Mouse (Mus musculus) neural tube, embryonic 14.5 days (tissue): ENCODE results near the gene Ddc. TPM values are rescaled to one million over a fixed set of nuclear protein-coding genes. Genes with fewer than 3 reads are reported as not detected.

Source experiments
- ATAC-seq: fragments of 200-750 bp; cut with Nextera tagmentation; 2 replicates; pipeline ENCODE4 v1.8.0; 2017; ENCODE audit warnings: low read depth, mild to moderate bottlenecking, moderate TSS enrichment, moderate library complexity
- H3K27ac ChIP-seq: fragments of 300-500 bp; sonication (generic); 2 replicates; pipeline ENCODE4 v1.5.1; 2014; ENCODE audit warnings: low read depth, mild to moderate bottlenecking, control low read depth, low read length, moderate library complexity, mixed read lengths
- H3K27me3 ChIP-seq: fragments of 300-500 bp; sonication (generic); 2 replicates; pipeline ENCODE4 v1.6.1; 2014; ENCODE audit warnings: low read length; ENCODE audit not compliant: control insufficient read depth, insufficient read depth
- H3K36me3 ChIP-seq: fragments of 300-500 bp; sonication (generic); 2 replicates; pipeline ENCODE4 v1.6.1; 2014; ENCODE audit warnings: low read length, mixed read lengths; ENCODE audit not compliant: control insufficient read depth, insufficient read depth
- H3K4me1 ChIP-seq: fragments of 300-500 bp; sonication (generic); 2 replicates; pipeline ENCODE4 v1.6.1; 2014; ENCODE audit warnings: low read length; ENCODE audit not compliant: control insufficient read depth, insufficient read depth
- H3K4me2 ChIP-seq: fragments of 300-500 bp; sonication (generic); 2 replicates; pipeline ENCODE4 v1.6.1; 2014; ENCODE audit warnings: mild to moderate bottlenecking, low read depth, low read length, control low read depth
- H3K4me3 ChIP-seq: fragments of 300-500 bp; sonication (generic); 2 replicates; pipeline ENCODE4 v1.5.1; 2014; ENCODE audit warnings: low read depth, low read length, control low read depth, mixed read lengths
- H3K9ac ChIP-seq: fragments of 300-500 bp; sonication (generic); replicated peaks from 2 replicates; pipeline ENCODE4 v1.6.1; 2014; ENCODE audit warnings: low read depth, mild to moderate bottlenecking, control low read depth, low read length, mixed read lengths
- H3K9me3 ChIP-seq: fragments of 300-500 bp; sonication (generic); 2 replicates; pipeline ENCODE4 v1.6.1; 2016; ENCODE audit warnings: low read length; ENCODE audit not compliant: control insufficient read depth
- WGBS: fragments of 180-500 bp; shearing (Covaris S2); extraction: QIAGEN DNeasy Blood & Tissue Kit; methylation state at CpG from one replicate; pipeline ENCODE4 v1.1.7; 2014; 5-methylcytosine and 5-hydroxymethylcytosine counted together
- polyA plus RNA-seq: library from polyadenylated mRNA; unstranded; fragments of >200 nt; fragmentation: Nextera tagmentation; extraction: Ambion mirVana; gene quantifications from 2 replicates; pipeline ENCODE4 v1.2.1, GENCODE M21; 2014

Ddc gene
- polyA plus RNA-seq, 1 experiment from 2014 or later: 2.7 TPM

DNA sequence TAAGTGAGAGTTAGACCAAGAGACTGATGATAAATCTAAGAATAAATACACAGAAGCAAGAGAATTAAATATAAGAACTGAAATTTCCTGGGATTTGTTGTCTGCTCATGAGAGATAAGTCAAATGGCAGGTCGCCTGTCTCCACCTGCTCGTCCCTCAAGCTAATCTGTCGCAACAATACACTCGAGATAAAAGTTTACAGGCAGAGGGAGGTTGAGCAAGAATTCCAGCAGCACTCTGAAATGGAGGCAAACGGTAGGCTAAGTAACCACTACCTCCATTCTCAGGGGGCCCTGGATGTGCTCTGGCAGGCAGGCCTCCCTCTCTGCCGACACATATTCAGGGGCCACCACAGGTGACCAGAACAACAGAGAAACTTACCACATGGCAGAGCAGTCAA is 62.6 kb downstream of the Ddc start:
- Histone ChIP-seq H3K4me2 (no peak overlapping the region), H3K36me3 (no peaks in the 10 kb centered on the region), H3K4me1 (no peaks in the 10 kb centered on the region), H3K9me3 (no peaks in the 10 kb centered on the region), H3K27me3 (no peaks in the 10 kb centered on the region), H3K4me3 (no peak overlapping the region), H3K27ac (no peak overlapping the region), H3K9ac (no peak overlapping the region)
- ATAC-seq: no peak
- 60% methylated on average over 6 of the region's 6 CpGs for WGBS

DNA sequence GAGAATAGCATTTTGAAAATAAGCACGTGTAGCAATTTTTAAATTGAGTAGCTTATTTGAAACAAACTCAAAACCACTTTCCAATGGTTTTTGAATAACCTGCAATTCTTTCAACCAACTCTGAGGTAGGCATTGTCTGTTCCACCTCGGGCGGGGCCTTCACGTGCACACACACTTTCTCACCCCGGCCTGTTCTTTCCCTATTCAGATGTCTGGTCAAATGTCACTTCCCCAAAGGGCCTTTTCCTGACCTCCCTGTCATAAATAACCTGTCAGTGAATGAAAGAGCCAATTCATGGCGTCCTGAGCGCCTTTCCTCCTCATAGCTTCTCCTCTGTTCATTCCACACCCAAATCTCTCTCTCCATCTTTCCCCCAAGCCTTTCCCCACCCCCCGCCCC is 64.8 kb downstream of the Ddc start:
- no peaks in the 10 kb centered on the region for H3K27me3 ChIP-seq
- H3K27ac ChIP-seq: no peak overlapping the region
- no peak overlapping the region for H3K4me2 ChIP-seq
- H3K9ac ChIP-seq: no peak overlapping the region
- H3K4me3 ChIP-seq: no peak overlapping the region
- no peaks in the 10 kb centered on the region for H3K4me1 ChIP-seq
- no peaks in the 10 kb centered on the region for H3K36me3 ChIP-seq
- WGBS: 9% methylated on average over 8 of the region's 8 CpGs
- no peak for ATAC-seq
- no peaks in the 10 kb centered on the region for H3K9me3 ChIP-seq

GRCm38 (mm10) chr11:11832755-11833084 is 65.2 kb downstream of the Ddc start:
- no peak overlapping the region for H3K9ac ChIP-seq
- no peaks in the 10 kb centered on the region for H3K27me3 ChIP-seq
- no peak overlapping the region for H3K4me3 ChIP-seq
- ATAC-seq: no peak
- H3K27ac ChIP-seq: no peak overlapping the region
- H3K9me3 ChIP-seq: no peaks in the 10 kb centered on the region
- H3K36me3 ChIP-seq: no peaks in the 10 kb centered on the region
- no peaks in the 10 kb centered on the region for H3K4me1 ChIP-seq
- no peak overlapping the region for H3K4me2 ChIP-seq
- WGBS: 25% methylated on average over 6 of the region's 6 CpGs

GRCm38 (mm10) chr11:11831940-11832754 is 65.8 kb downstream of the Ddc start:
- no peak overlapping the region for H3K4me2 ChIP-seq
- no peak for ATAC-seq
- no peaks in the 10 kb centered on the region for H3K36me3 ChIP-seq
- H3K27ac ChIP-seq: no peak overlapping the region
- no peaks in the 10 kb centered on the region for H3K9me3 ChIP-seq
- H3K4me3 ChIP-seq: no peak overlapping the region
- H3K27me3 ChIP-seq: no peaks in the 10 kb centered on the region
- H3K4me1 ChIP-seq: no peaks in the 10 kb centered on the region
- no peak overlapping the region for H3K9ac ChIP-seq
- WGBS: 9% methylated on average over 6 of the region's 6 CpGs

GRCm38 (mm10) chr11:11831526-11831925 is 66.4 kb downstream of the Ddc start:
- Histone ChIP-seq H3K9me3 (no peaks in the 10 kb centered on the region), H3K4me2 (no peak overlapping the region), H3K4me3 (no peak overlapping the region), H3K27ac (no peak overlapping the region), H3K27me3 (no peaks in the 10 kb centered on the region), H3K36me3 (no peaks in the 10 kb centered on the region), H3K4me1 (no peaks in the 10 kb centered on the region), H3K9ac (no peak overlapping the region)
- 16% methylated on average over 6 of the region's 6 CpGs for WGBS
- no peak for ATAC-seq

DNA sequence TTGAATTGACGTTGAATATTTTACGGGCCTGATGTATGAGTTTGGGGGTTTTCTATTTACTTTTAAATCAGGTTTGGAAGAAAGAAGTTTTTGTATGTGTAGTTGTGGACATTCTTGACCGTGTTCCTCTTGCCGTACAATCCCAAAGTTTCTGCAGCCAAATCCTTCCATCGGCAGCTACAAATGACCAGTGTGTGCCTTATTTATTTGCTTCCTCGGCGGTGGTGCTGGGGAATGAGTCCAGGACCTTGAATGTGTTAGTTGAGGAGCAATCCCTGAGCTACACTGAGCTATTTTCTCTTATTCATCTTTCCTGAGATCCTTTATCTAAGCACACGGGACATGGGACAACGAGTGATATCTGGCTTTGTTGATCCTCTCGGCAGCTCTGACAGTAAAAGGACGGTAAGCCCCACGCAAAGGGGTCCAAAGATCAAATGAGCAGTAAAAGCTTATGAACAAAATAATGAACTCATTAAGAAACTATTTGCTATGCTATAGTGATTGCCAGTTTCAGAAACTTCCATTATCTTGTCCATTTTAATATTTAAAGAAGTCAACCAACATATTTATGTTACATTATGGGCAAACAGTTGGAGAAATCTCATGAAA is 67.0 kb downstream of the Ddc start:
- Histone ChIP-seq H3K4me2 (no peak overlapping the region), H3K9ac (no peak overlapping the region), H3K27ac (no peak overlapping the region), H3K27me3 (no peaks in the 10 kb centered on the region), H3K4me1 (no peaks in the 10 kb centered on the region), H3K36me3 (no peaks in the 10 kb centered on the region), H3K9me3 (no peaks in the 10 kb centered on the region), H3K4me3 (no peak overlapping the region)
- WGBS: 28% methylated on average over 12 of the region's 12 CpGs
- ATAC-seq: no peak

DNA sequence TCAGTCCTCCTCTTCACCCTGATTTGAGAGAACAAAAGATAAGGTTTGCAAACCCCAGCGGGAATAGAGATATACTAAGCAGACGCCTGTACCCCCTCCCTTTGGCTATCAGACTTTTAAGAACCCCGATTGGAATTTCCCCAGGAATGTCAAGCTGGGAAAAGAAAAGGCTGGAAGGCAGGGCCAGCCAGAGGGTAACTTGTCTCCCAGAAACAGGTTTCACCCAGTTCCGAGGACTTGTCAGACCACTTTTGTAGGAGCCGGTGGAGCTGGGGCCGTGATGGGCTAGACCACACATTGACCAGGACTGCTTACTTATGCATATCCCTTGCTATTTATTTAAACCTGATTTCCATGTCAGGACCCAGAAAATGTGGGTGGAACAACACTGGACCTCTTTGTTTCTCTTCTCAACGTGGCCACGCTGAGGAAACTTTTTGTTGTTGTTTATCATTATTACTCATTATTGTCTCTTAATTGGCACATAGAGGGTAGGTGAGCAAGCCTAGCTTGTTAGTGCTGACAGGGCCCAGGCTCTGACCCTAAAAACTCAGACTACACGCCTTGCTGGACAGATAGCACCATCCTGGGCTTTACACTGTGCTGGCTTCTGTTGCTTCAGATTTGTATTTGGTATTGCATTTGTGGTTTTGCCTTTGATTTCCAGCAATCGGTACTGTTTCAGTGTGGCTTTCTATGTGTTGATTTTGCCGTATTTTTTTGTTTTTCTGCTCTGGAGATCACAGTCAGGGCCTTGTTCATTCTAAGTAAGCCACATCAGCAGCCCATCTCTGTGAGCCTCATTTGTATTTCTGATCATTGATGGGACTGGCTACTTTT is 68.6 kb downstream of the Ddc start:
- H3K9ac ChIP-seq: no peak overlapping the region
- H3K27ac ChIP-seq: no peak overlapping the region
- no peaks in the 10 kb centered on the region for H3K9me3 ChIP-seq
- no peak overlapping the region for H3K4me2 ChIP-seq
- H3K4me3 ChIP-seq: no peak overlapping the region
- no peaks in the 10 kb centered on the region for H3K4me1 ChIP-seq
- ATAC-seq: no peak
- H3K27me3 ChIP-seq: no peaks in the 10 kb centered on the region
- 33% methylated on average over 11 of the region's 11 CpGs for WGBS
- no peaks in the 10 kb centered on the region for H3K36me3 ChIP-seq

DNA sequence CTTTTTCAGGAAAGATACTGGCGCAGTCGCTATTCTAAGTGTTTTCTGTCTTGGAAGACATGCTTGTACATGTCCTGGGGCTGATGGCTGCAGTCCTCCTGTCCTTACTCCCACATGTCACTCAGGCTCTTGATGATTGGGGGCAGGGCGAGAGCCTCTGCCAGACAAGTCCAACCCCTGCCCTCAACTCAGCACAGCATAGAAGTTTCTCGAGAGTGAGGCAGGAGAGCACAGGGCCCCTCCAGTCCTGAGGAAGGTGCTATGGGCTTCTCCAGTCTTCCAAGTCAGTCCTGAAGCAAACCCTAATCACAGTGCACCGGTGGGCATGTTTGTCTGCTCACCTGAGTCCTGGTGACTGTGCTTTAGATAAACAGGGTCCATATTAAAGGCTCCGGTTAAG is 69.2 kb downstream of the Ddc start:
- WGBS: 33% methylated on average over 6 of the region's 6 CpGs
- Histone ChIP-seq H3K4me2 (no peak overlapping the region), H3K9me3 (no peaks in the 10 kb centered on the region), H3K9ac (no peak overlapping the region), H3K4me3 (no peak overlapping the region), H3K4me1 (no peaks in the 10 kb centered on the region), H3K27ac (no peak overlapping the region), H3K27me3 (no peaks in the 10 kb centered on the region), H3K36me3 (no peaks in the 10 kb centered on the region)
- ATAC-seq: no peak

GRCm38 (mm10) chr11:11828251-11828650 is 69.7 kb downstream of the Ddc start:
- no peak overlapping the region for H3K27ac ChIP-seq
- H3K4me1 ChIP-seq: no peaks in the 10 kb centered on the region
- WGBS: 32% methylated on average over 5 of the region's 5 CpGs
- H3K36me3 ChIP-seq: no peaks in the 10 kb centered on the region
- no peaks in the 10 kb centered on the region for H3K27me3 ChIP-seq
- H3K9me3 ChIP-seq: no peaks in the 10 kb centered on the region
- no peak overlapping the region for H3K9ac ChIP-seq
- H3K4me2 ChIP-seq: no peak overlapping the region
- no peak overlapping the region for H3K4me3 ChIP-seq
- no peak for ATAC-seq
